Mouse (Mus musculus) lung, postnatal 36 days (tissue): ENCODE data around the gene Gkn1.

Experiments
- DNase-seq: peaks from one replicate; pipeline ENCODE4 v3.0.0; 2022; ENCODE audit warnings: mixed read lengths

Gkn1 gene

DNA sequence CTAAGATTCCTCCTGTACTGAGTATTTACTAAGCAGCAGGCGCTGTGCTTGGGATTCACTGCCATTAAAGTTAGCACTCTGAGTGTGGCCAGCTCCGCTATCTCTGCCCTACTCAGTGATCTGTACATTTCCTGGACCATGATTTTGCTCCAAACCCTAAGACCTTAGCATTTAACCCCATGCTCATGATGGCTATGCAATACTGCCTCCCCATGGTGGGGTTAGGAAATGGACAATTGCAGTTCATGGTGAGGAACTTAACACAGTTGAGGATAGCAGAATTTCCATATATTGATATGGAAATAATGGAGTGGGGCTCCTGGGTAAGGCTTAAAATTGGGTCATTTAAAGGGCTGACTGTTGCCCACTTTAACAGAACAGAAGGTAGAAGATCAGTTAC lies 27.4 kb downstream of the Gkn1 start:
- DNase-seq = peak; percentile 76

DNA sequence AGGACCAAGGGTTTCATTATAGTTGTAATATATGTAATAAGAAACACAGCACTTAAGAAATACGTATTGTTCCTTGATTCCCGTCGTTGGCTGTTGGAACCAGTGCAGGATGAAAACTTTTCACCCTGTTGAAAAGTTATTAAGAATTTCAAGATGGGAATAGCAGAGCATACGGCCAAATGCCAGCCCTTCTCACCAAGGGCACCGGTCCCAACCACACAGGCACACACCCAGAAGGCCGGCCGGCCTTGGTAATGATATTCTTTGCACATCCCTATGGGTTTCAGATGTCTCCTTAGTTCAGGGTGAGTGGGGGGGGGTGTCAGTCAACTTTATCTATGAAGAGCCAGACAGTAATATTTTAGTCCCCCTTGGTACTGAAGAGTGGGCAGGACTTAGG lies 32.1 kb downstream of the Gkn1 start:
- DNase-seq = peak; percentile 29

DNA sequence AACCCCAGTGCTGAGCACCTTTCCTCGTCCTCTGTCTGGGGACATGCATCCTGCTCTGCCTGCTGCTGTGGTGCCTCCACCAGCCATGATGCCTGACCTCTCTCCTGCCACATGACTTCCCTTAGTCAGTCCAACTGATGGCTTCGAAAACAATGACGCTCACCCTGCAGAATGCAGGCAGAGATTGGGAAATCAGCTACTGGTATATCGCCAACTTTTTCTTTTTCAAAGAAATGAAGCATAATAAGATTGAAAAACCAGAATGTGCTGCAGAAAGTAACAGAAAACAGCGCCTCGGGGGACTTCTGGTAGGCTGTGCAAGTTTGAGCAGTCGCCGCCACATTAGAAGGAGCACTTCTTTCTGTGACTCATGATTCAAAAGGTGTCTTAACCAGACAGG lies 33.8 kb downstream of the Gkn1 start:
- DNase-seq = peak; percentile 75

DNA sequence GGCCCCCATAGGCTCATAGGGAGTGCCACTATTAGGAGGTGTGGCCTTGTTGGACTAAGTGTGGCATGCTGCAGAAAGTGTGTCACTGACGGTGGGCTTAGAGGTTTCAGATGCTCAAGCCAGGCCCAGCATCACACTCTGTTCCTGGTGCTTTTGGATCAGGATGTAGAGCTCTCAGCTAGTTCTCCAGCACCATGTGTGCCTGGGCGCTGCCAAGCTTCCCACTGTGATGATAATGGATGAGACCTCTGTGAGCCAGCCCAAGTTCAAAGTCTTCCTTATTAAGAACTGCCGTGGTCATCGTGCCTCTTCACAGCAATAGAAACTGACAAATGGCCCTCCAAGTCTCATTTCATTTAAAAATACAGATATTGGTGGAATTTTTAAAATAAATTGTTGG lies 38.0 kb downstream of the Gkn1 start:
- DNase-seq = no peak

DNA sequence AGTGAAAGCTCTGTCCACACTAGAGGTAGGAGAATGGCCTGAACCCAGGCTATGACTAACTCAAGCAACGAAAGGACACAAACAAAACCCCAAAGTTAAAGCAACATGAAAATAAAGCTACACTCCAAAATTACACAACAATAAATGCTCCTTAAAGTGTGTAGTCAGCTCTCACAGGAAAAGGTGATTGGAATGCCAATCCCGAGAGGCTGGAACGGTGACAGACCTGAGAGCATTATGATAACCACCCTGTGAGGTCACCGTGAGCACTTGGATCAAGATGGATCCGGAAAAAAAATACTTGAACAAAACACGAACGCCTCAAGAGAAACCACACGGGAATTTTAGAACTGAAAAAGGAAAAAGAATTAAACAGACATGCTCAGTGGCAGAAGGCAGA lies 46.3 kb downstream of the Gkn1 start:
- DNase-seq = peak; percentile 70

DNA sequence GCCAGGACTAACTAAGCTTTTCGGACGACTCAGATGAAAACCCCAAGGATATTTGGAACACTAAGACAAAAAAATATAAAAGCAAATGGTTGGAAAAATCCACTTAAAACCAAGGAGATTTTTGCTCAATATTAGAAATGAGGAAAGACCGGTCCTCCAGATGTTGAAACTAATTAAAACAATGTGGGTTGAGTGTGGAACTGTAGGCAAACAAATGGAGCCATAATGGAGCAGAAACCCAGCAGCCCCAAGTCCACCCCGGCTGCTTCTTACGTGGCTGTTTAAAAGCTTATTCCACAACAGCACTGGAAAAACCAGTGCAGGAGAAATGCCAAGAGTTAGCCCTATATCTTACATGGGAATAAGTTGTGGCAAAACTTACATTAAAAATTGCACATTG lies 48.0 kb downstream of the Gkn1 start:
- no peak for DNase-seq

DNA sequence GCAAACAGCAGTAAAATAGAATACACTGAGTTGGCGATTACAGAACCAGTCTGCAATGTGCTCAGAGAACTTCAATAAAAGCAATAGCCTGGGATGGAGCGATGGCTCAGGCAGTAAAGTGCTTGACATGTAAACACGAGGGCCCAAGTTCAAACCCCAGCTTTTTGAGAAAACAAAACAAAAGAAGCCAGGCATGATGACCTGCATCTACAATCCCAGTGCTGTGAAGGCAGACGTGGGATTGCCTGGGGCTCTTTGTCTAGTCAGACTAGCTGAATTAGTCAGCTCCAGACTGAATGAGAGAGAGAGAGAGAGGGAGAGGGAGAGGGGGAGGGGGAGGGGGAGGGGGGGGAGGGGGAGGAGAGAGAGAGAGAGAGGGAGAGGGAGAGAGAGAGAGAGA lies 48.8 kb downstream of the Gkn1 start:
- no peak for DNase-seq
